Mouse (Mus musculus) ES-Bruce4 (cell line): ENCODE measurements around the gene 2200002D01Rik. TPM values are rescaled to one million over a fixed set of nuclear protein-coding genes. Genes with fewer than 3 reads are reported as not detected.
"Not testable (repeated sequence)": the region's sequence is repeated elsewhere in the genome, so short reads cannot be mapped to it uniquely, and the experiment has no call there.

Experiments
- H3K27ac ChIP-seq: 2 replicates; pipeline ENCODE4 v1.5.1; 2012; ENCODE audit warnings: low read length, inconsistent platforms; ENCODE audit not compliant: insufficient read depth
- H3K27me3 ChIP-seq: 2 replicates; pipeline ENCODE4 v1.6.1; 2012; ENCODE audit warnings: mild to moderate bottlenecking, low read length, inconsistent platforms; ENCODE audit not compliant: control insufficient read depth, poor library complexity, insufficient read depth, severe bottlenecking
- H3K36me3 ChIP-seq: 2 replicates; pipeline ENCODE4 v1.6.1; 2012; ENCODE audit warnings: inconsistent platforms, mild to moderate bottlenecking, low read length, moderate library complexity; ENCODE audit not compliant: control insufficient read depth, poor library complexity, insufficient read depth, severe bottlenecking
- H3K4me1 ChIP-seq: one replicate; pipeline ENCODE4 v1.8.1; 2011; ENCODE audit warnings: low read length; ENCODE audit not compliant: control insufficient read depth, insufficient read depth
- H3K4me3 ChIP-seq: 2 replicates; pipeline ENCODE4 v1.5.1; 2011; ENCODE audit warnings: low read depth, mild to moderate bottlenecking, low read length
- H3K9ac ChIP-seq: 2 replicates; pipeline ENCODE4 v1.6.1; 2012; ENCODE audit warnings: low read depth, mild to moderate bottlenecking, inconsistent platforms; ENCODE audit not compliant: poor library complexity, severe bottlenecking
- H3K9me3 ChIP-seq: replicated peaks from 2 replicates; pipeline ENCODE4 v1.6.1; 2012; ENCODE audit warnings: mild to moderate bottlenecking, low read length, inconsistent platforms; ENCODE audit not compliant: control insufficient read depth, poor library complexity, insufficient read depth, severe bottlenecking
- CTCF ChIP-seq: IDR thresholded peaks from one replicate; pipeline ENCODE4 v1.8.1; 2011; ENCODE audit warnings: low read depth, low read length
- EP300 ChIP-seq: IDR thresholded peaks from 2 replicates; pipeline ENCODE4 v1.6.1; 2011; ENCODE audit warnings: low read depth, low read length; ENCODE audit not compliant: insufficient read depth
- POLR2A ChIP-seq: IDR thresholded peaks from one replicate; pipeline ENCODE4 v1.8.1; 2011; ENCODE audit warnings: low read length; ENCODE audit not compliant: insufficient read depth
- polyA plus RNA-seq: library from polyadenylated mRNA; stranded (reverse); fragments of >200 nt; gene quantifications from 2 replicates; pipeline ENCODE4 v1.2.4, GENCODE M21; 2011; ENCODE audit warnings: low read depth; ENCODE audit not compliant: missing spikeins, insufficient read depth, insufficient read length

2200002D01Rik gene
- polyA plus RNA-seq, 1 experiment: 34.1 TPM

GRCm38 (mm10) chr7:29246619-29247313 is 1.5 kb downstream of the 2200002D01Rik start:
- TF ChIP-seq EP300 (no peak), POLR2A (no peak), CTCF (no peak)
- Histone ChIP-seq H3K27me3 (no peaks in the 10 kb centered on the region), H3K4me3 (peak overlapping the region; percentile 43), H3K36me3 (no peaks in the 10 kb centered on the region), H3K9me3 (no peaks in the 10 kb centered on the region), H3K27ac (peak overlapping the region; percentile 12; the same call in 1 of the 2 replicates), H3K4me1 (no peaks in the 10 kb centered on the region), H3K9ac (peak overlapping the region; percentile 32)

- no peaks in the 10 kb centered on the region for H3K4me1 ChIP-seq
- no peaks in the 10 kb centered on the region for H3K27me3 ChIP-seq
- H3K27ac ChIP-seq: no peak overlapping the region
- TF ChIP-seq CTCF: no peak
- no peak for TF ChIP-seq POLR2A
- TF ChIP-seq EP300: no peak
- no peak overlapping the region for H3K9ac ChIP-seq
- H3K4me3 ChIP-seq: no peak overlapping the region
- no peaks in the 10 kb centered on the region for H3K9me3 ChIP-seq
- H3K36me3 ChIP-seq: no peaks in the 10 kb centered on the region
Observed at GRCm38 (mm10) chr7:29246015-29246414, 2.3 kb downstream of the 2200002D01Rik start.

GRCm38 (mm10) chr7:29244732-29245416 is 3.4 kb downstream of the 2200002D01Rik start:
- no peaks in the 10 kb centered on the region for H3K9me3 ChIP-seq
- H3K4me1 ChIP-seq: peaks cover under 1% of the 10 kb centered on the region
- H3K9ac ChIP-seq: no peak overlapping the region
- no peaks in the 10 kb centered on the region for H3K27me3 ChIP-seq
- H3K36me3 ChIP-seq: no peaks in the 10 kb centered on the region
- peak overlapping the region; percentile 45; the same call in 1 of the 2 replicates for H3K27ac ChIP-seq
- no peak overlapping the region for H3K4me3 ChIP-seq
- TF ChIP-seq CTCF (peak; percentile 89), EP300 (no peak)

GRCm38 (mm10) chr7:29238019-29238967 is 10.0 kb downstream of the 2200002D01Rik start, which contains the start of gene Yif1b:
Gene Yif1b (plus strand): TSS chr7:29238329.
- Histone ChIP-seq H3K4me3 (peak within 1 kb of the TSS; percentile 97), H3K36me3 (no peaks in the 10 kb centered on the region), H3K9ac (peak within 1 kb of the TSS; percentile 37), H3K4me1 (peaks cover 3% of the 10 kb centered on the region), H3K27me3 (no peaks in the 10 kb centered on the region), H3K27ac (peak within 1 kb of the TSS; percentile 80), H3K9me3 (no peaks in the 10 kb centered on the region)
- TF ChIP-seq POLR2A: peak; percentile 73
- TF ChIP-seq CTCF: no peak
- TF ChIP-seq EP300: peak; percentile 43; the same call in 1 of the 2 replicates

GRCm38 (mm10) chr7:29237596-29237995 is 10.7 kb downstream of the 2200002D01Rik start:
- not testable (repeated sequence) for H3K27me3 ChIP-seq, H3K9me3 ChIP-seq, H3K4me1 ChIP-seq, H3K36me3 ChIP-seq
- H3K27ac ChIP-seq: peak overlapping the region; percentile 80
- peak overlapping the region; percentile 36 for H3K9ac ChIP-seq
- peak overlapping the region; percentile 72 for H3K4me3 ChIP-seq
